Mouse (Mus musculus): ENCODE data around the gene Zfp553.

Gene Zfp553

GRCm38 (mm10) chr7:127272566-127272965 is 39.7 kb downstream of the Zfp553 start:
- no peak for DNase-seq (ENCODE audit: low spot score)

GRCm38 (mm10) chr7:127273118-127273923 is 40.5 kb downstream of the Zfp553 start:
- DNase-seq (ENCODE audit: low spot score), result no peak

- peak; percentile 85 for DNase-seq (ENCODE audit: low spot score)
Observed at GRCm38 (mm10) chr7:127273925-127274789, 41.3 kb downstream of the Zfp553 start, which contains the start of gene Sephs2. Gene Sephs2 (minus strand): TSS chr7:127274055.

GRCm38 (mm10) chr7:127276519-127276961 is 43.7 kb downstream of the Zfp553 start:
- no peak for DNase-seq (ENCODE audit: low spot score)

GRCm38 (mm10) chr7:127278311-127278710 is 45.5 kb downstream of the Zfp553 start:
- DNase-seq (ENCODE audit: low spot score), result no peak

- no peak for DNase-seq (ENCODE audit: low spot score)
Observed at GRCm38 (mm10) chr7:127280092-127280491, 47.2 kb downstream of the Zfp553 start.

GRCm38 (mm10) chr7:127281114-127281513 is 48.3 kb downstream of the Zfp553 start:
- no peak for DNase-seq (ENCODE audit: low spot score)

GRCm38 (mm10) chr7:127282190-127282589 is 49.3 kb downstream of the Zfp553 start:
- DNase-seq (ENCODE audit: low spot score), result no peak

- DNase-seq (ENCODE audit: low spot score), result no peak
Observed at GRCm38 (mm10) chr7:127285154-127285553, 52.3 kb downstream of the Zfp553 start.

All from ovary, adult 18-20 months (tissue).